Mouse (Mus musculus) embryonic facial prominence, embryonic 11.5 days (tissue): Measurements from ENCODE around the gene Mfap4. TPM values are rescaled to one million over a fixed set of nuclear protein-coding genes. Genes with fewer than 3 reads are reported as not detected.

ENCODE experiments used
- ATAC-seq: fragments of 200-750 bp; cut with Nextera tagmentation; replicated peaks from 2 replicates; pipeline ENCODE4 v1.8.0; 2017; ENCODE audit warnings: low read depth; ENCODE audit not compliant: insufficient number of reproducible peaks, low FRiP score, low TSS enrichment
- DNase-seq: peaks from one replicate; pipeline ENCODE4 v3.0.0-alpha.2; 2015; ENCODE audit warnings: low spot score
- H3K27ac ChIP-seq: fragments of 300-500 bp; sonication (generic); replicated peaks from 2 replicates; pipeline ENCODE4 v1.5.1; 2014; ENCODE audit warnings: mild to moderate bottlenecking, low read depth, low read length, control low read depth
- H3K27me3 ChIP-seq: fragments of 300-500 bp; sonication (generic); 2 replicates; pipeline ENCODE4 v1.6.1; 2014; ENCODE audit warnings: mild to moderate bottlenecking, low read length, moderate library complexity, mixed read lengths; ENCODE audit not compliant: control insufficient read depth, insufficient read depth
- H3K36me3 ChIP-seq: fragments of 300-500 bp; sonication (generic); replicated peaks from 2 replicates; pipeline ENCODE4 v1.6.1; 2014; ENCODE audit warnings: low read depth, mild to moderate bottlenecking, low read length, moderate library complexity, mixed read lengths; ENCODE audit not compliant: control insufficient read depth, insufficient read depth
- H3K4me1 ChIP-seq: fragments of 300-500 bp; sonication (generic); 2 replicates; pipeline ENCODE4 v1.6.1; 2014; ENCODE audit warnings: low read length, mixed read lengths; ENCODE audit not compliant: control insufficient read depth, insufficient read depth
- H3K4me2 ChIP-seq: fragments of 300-500 bp; sonication (generic); 2 replicates; pipeline ENCODE4 v1.6.1; 2014; ENCODE audit warnings: low read depth, mild to moderate bottlenecking, control low read depth, low read length, moderate library complexity
- H3K4me3 ChIP-seq: fragments of 300-500 bp; sonication (generic); 2 replicates; pipeline ENCODE4 v1.5.1; 2014; ENCODE audit warnings: low read depth, low read length, control low read depth
- H3K9ac ChIP-seq: fragments of 300-500 bp; sonication (generic); replicated peaks from 2 replicates; pipeline ENCODE4 v1.6.1; 2014; ENCODE audit warnings: mild to moderate bottlenecking, control low read depth, low read length
- H3K9me3 ChIP-seq: fragments of 300-500 bp; sonication (generic); replicated peaks from 2 replicates; pipeline ENCODE4 v1.6.1; 2016; ENCODE audit warnings: mild to moderate bottlenecking, low read length, inconsistent platforms, mixed read lengths; ENCODE audit not compliant: control insufficient read depth
- WGBS: fragments of 180-500 bp; shearing (Covaris S2); extraction: QIAGEN DNeasy Blood & Tissue Kit; methylation state at CpG from one replicate; pipeline ENCODE4 v1.1.7; 2014; 5-methylcytosine and 5-hydroxymethylcytosine counted together
- polyA plus RNA-seq: library from polyadenylated mRNA; unstranded; fragments of >200 nt; fragmentation: Nextera tagmentation; extraction: Ambion mirVana; gene quantifications from 2 replicates; pipeline ENCODE4 v1.2.1, GENCODE M21; 2014

The Mfap4 gene
- 234 and 251 TPM in 2 replicates for polyA plus RNA-seq

- Histone ChIP-seq H3K9ac (peak within 1 kb of the TSS; percentile 77), H3K4me1 (peaks cover 4% of the 10 kb centered on the region; the same call in 1 of the 2 replicates), H3K4me2 (peak within 1 kb of the TSS; percentile 87), H3K36me3 (peaks cover 6% of the 10 kb centered on the region), H3K27ac (peak within 1 kb of the TSS; percentile 99), H3K4me3 (peak within 1 kb of the TSS; percentile 52), H3K27me3 (no peaks in the 10 kb centered on the region), H3K9me3 (no peaks in the 10 kb centered on the region)
- peak; percentile 95 for DNase-seq
- 4% methylated on average over 20 of the region's 20 CpGs for WGBS
- ATAC-seq = peak; percentile 83
These were observed at the start of gene Mfap4 for GRCm38 (mm10) chr11:61484613-61485540. Gene Mfap4 (plus strand): TSS chr11:61485431.

DNA sequence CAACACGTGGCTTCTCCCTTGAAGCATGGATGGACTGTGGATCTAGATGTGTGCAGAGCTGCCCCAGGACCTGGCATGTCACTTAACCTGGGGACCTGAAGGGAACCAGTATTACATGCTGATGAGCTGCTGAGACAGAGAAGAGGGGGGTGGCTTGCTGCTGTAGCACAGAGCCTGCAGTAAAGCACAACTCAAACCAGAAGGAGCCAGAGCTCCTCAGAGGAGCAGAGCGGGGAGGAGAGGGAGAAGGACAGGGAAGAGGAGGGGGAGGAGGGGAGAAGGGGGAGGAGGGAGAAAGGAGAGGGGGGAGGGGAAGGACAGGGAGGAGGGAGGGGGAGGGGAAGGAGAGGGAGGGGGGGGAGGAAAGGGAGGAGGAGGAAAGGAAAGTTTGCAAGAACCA, 48.9 kb upstream of the Mfap4 start:
- ATAC-seq (no peak), DNase-seq (peak; percentile 51)
- Histone ChIP-seq H3K9me3 (no peaks in the 10 kb centered on the region), H3K27ac (no peak overlapping the region), H3K9ac (no peak overlapping the region; the same call in 1 of the 2 replicates), H3K4me2 (no peak overlapping the region), H3K36me3 (no peaks in the 10 kb centered on the region), H3K4me1 (no peaks in the 10 kb centered on the region), H3K4me3 (no peak overlapping the region), H3K27me3 (no peaks in the 10 kb centered on the region)
- WGBS = 60% methylated on average over 1 of the region's 2 CpGs

DNA sequence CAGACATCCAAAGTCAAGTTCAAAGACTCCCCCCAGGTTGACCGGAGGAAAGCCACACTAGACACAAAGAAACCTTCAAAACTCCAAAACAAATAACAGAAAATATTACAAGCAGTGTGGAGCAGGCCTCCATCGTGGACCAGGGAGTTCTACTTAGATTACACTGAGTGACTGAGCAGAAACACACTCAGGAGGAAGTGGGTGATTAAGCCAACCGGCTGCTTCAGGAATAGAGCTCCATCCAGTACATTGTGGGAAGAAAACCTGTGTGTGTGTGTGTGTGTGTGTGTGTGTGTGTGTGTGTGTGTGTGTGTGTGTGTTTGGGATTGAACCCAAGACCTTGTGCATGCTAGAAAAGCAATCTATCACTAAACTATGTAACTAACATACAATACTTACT, 46.1 kb upstream of the Mfap4 start:
- H3K9me3 ChIP-seq = no peaks in the 10 kb centered on the region
- H3K9ac ChIP-seq = no peak overlapping the region
- WGBS = 54% methylated on average over 3 of the region's 3 CpGs
- ATAC-seq = no peak
- no peaks in the 10 kb centered on the region for H3K27me3 ChIP-seq
- no peak overlapping the region for H3K27ac ChIP-seq
- no peak overlapping the region for H3K4me3 ChIP-seq
- DNase-seq = no peak
- no peaks in the 10 kb centered on the region for H3K36me3 ChIP-seq
- H3K4me2 ChIP-seq = no peak overlapping the region
- no peaks in the 10 kb centered on the region for H3K4me1 ChIP-seq

DNA sequence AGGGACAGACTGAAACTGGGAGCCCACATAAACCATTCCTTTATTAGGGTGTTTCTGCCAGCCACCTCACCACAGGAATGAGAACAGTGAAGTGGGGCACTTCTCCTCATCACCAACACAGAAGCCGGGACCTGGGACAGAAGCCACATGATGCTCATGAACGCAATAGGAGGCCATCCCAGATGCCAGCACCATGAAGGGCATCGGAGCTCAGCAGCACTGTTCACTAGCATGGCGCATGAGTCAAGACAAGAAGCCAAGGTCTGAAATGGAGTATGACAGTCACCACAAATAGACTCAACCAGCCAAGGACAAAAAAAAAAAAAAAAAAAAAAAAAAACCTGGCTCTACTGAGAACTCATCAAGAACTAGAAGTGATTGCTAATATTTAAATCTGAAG, 44.8 kb upstream of the Mfap4 start:
- H3K9me3 ChIP-seq = no peaks in the 10 kb centered on the region
- WGBS = 96% methylated on average over 4 of the region's 4 CpGs
- H3K27me3 ChIP-seq = no peaks in the 10 kb centered on the region
- H3K27ac ChIP-seq = no peak overlapping the region
- no peak overlapping the region for H3K4me3 ChIP-seq
- DNase-seq (no peak), ATAC-seq (no peak)
- no peaks in the 10 kb centered on the region for H3K4me1 ChIP-seq
- no peak overlapping the region for H3K9ac ChIP-seq
- no peak overlapping the region for H3K4me2 ChIP-seq
- no peaks in the 10 kb centered on the region for H3K36me3 ChIP-seq

GRCm38 (mm10) chr11:61441670-61442069, 43.6 kb upstream of the Mfap4 start:
- Histone ChIP-seq H3K9ac (no peak overlapping the region), H3K27me3 (no peaks in the 10 kb centered on the region), H3K27ac (no peak overlapping the region), H3K4me1 (no peaks in the 10 kb centered on the region), H3K9me3 (no peaks in the 10 kb centered on the region), H3K36me3 (no peaks in the 10 kb centered on the region), H3K4me3 (no peak overlapping the region), H3K4me2 (no peak overlapping the region)
- DNase-seq (no peak), ATAC-seq (no peak)
- 83% methylated on average over 7 of the region's 7 CpGs for WGBS

- H3K27ac ChIP-seq = no peak overlapping the region
- no peaks in the 10 kb centered on the region for H3K9me3 ChIP-seq
- no peak overlapping the region for H3K9ac ChIP-seq
- 95% methylated on average over 6 of the region's 6 CpGs for WGBS
- no peaks in the 10 kb centered on the region for H3K36me3 ChIP-seq
- no peak overlapping the region for H3K4me3 ChIP-seq
- H3K4me1 ChIP-seq = no peaks in the 10 kb centered on the region
- H3K27me3 ChIP-seq = no peaks in the 10 kb centered on the region
- ATAC-seq (no peak), DNase-seq (no peak)
- H3K4me2 ChIP-seq = no peak overlapping the region
These were observed 41.4 kb upstream of the Mfap4 start for GRCm38 (mm10) chr11:61443807-61444206.

DNA sequence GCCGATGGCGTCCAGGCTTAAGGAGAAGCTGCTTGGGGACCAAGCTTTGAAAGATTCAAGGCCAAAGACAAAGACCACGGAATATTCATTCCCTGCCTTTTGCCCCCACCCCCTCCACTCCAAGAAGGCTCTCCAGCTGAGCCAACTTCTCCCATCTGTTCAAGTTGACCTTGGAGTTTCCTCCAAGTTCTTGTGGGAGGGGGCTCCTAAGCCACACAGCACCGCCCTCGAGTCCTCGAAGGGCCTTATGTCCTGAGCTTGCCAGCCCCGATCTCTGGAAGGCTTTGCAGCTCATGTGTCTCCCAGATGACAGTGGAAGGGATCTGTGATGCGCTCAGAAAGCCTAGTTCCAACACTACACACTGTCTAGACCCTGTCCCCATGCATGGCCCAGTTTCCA, 37.9 kb upstream of the Mfap4 start:
- H3K27me3 ChIP-seq = no peaks in the 10 kb centered on the region
- 81% methylated on average over 8 of the region's 8 CpGs for WGBS
- no peak overlapping the region for H3K9ac ChIP-seq
- no peaks in the 10 kb centered on the region for H3K36me3 ChIP-seq
- H3K4me1 ChIP-seq = no peaks in the 10 kb centered on the region
- no peak overlapping the region for H3K4me3 ChIP-seq
- no peak overlapping the region for H3K27ac ChIP-seq
- no peak for ATAC-seq
- no peak overlapping the region for H3K4me2 ChIP-seq
- no peaks in the 10 kb centered on the region for H3K9me3 ChIP-seq
- DNase-seq = no peak

DNA sequence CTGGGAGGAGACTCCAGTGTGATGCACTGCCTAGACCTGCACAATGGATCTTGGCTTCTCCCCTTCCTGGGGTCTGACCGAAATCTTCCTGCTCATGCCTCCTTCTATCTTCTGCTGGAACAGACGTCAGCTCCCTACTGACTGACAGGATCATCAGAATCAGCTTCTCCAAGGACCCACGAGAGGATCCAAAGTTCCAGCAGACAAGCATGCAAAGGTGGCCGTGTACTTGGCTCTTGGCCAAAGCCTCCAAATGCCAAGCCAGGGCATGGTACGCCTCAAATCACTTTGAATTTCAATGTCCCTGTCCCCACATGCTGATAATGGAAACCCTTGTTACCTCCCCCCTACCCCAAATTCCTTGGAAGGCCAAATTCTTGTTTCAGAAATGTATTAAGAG, 37.2 kb upstream of the Mfap4 start:
- WGBS = 75% methylated on average over 5 of the region's 5 CpGs
- no peaks in the 10 kb centered on the region for H3K4me1 ChIP-seq
- no peaks in the 10 kb centered on the region for H3K27me3 ChIP-seq
- H3K36me3 ChIP-seq = no peaks in the 10 kb centered on the region
- ATAC-seq = no peak
- no peak overlapping the region for H3K4me3 ChIP-seq
- no peaks in the 10 kb centered on the region for H3K9me3 ChIP-seq
- no peak overlapping the region for H3K27ac ChIP-seq
- DNase-seq = no peak
- no peak overlapping the region for H3K9ac ChIP-seq
- H3K4me2 ChIP-seq = no peak overlapping the region
